Mouse (Mus musculus): ENCODE data around the gene Tmprss11g. TPM values are rescaled to one million over a fixed set of nuclear protein-coding genes. Genes with fewer than 3 reads are reported as not detected.

Tmprss11g gene
- polyA plus RNA-seq (2012; rRNA removed) (not detected in 2 replicates), polyA plus RNA-seq (2014; fragmentation: Nextera tagmentation; extraction: Ambion mirVana) (not detected in 2 replicates)

GRCm38 (mm10) chr5:86518500-86518899, at the start of gene Tmprss11g:
TSS of gene Tmprss11g (minus strand) at chr5:86518600.
- H3K27ac ChIP-seq = no peak within 1 kb of the TSS
- WGBS (ENCODE audit: insufficient replicate concordance) = 50% methylated on average over 9 of the region's 9 CpGs
- H3K4me2 ChIP-seq (ENCODE audit: low read depth) = no peak within 1 kb of the TSS
- no peak for TF ChIP-seq EP300 (IDR thresholded peaks at IDR 0.05; ENCODE audit: low read depth)
- TF ChIP-seq CTCF (IDR thresholded peaks at IDR 0.05; ENCODE audit: low read depth) = no peak
- H3K4me1 ChIP-seq (replicated peaks; ENCODE audit: control insufficient read depth in 2 of 2, insufficient read depth in 2 of 2, low read length in 1 of 2) = no peaks in the 10 kb centered on the region
- no peak within 1 kb of the TSS for H3K9ac ChIP-seq (replicated peaks)
- no peak within 1 kb of the TSS for H3K4me3 ChIP-seq (ENCODE audit: insufficient read depth in 1 of 2, low read depth in 2 of 2, low read length in 2 of 2)
- ATAC-seq (ENCODE audit: insufficient read depth) (no peak), DNase-seq (ENCODE audit: low read depth in 3 of 3, low spot score in 3 of 3) (no peak)
- no peaks in the 10 kb centered on the region for H3K9me3 ChIP-seq (ENCODE audit: control insufficient read depth, low read length)
- H3K36me3 ChIP-seq (replicated peaks; ENCODE audit: control insufficient read depth, insufficient read depth, low read depth) = no peaks in the 10 kb centered on the region
- no peaks in the 10 kb centered on the region for H3K27me3 ChIP-seq (ENCODE audit: control insufficient read depth, insufficient read depth, low read length)

- H3K4me1 ChIP-seq (replicated peaks; ENCODE audit: control insufficient read depth in 2 of 2, insufficient read depth in 2 of 2, low read length in 1 of 2) = no peaks in the 10 kb centered on the region
- no peak overlapping the region for H3K4me3 ChIP-seq (ENCODE audit: insufficient read depth in 1 of 2, low read depth in 2 of 2, low read length in 2 of 2)
- H3K9ac ChIP-seq (replicated peaks) = no peak overlapping the region
- DNase-seq (ENCODE audit: low read depth in 3 of 3, low spot score in 3 of 3) (no peak), ATAC-seq (ENCODE audit: insufficient read depth) (no peak)
- TF ChIP-seq CTCF (IDR thresholded peaks at IDR 0.05; ENCODE audit: low read depth) (no peak), EP300 (IDR thresholded peaks at IDR 0.05; ENCODE audit: low read depth) (no peak)
- H3K27me3 ChIP-seq (ENCODE audit: control insufficient read depth, insufficient read depth, low read length) = no peaks in the 10 kb centered on the region
- no peak overlapping the region for H3K4me2 ChIP-seq (ENCODE audit: low read depth)
- WGBS (ENCODE audit: insufficient replicate concordance) = 61% methylated on average over 2 of the region's 2 CpGs
- no peaks in the 10 kb centered on the region for H3K9me3 ChIP-seq (ENCODE audit: control insufficient read depth, low read length)
- no peaks in the 10 kb centered on the region for H3K36me3 ChIP-seq (replicated peaks; ENCODE audit: control insufficient read depth, insufficient read depth, low read depth)
- H3K27ac ChIP-seq = no peak overlapping the region
These were observed 28.3 kb upstream of the Tmprss11g start for GRCm38 (mm10) chr5:86546693-86547092.

GRCm38 (mm10) chr5:86540601-86541000, 22.2 kb upstream of the Tmprss11g start:
- Histone ChIP-seq H3K36me3 (replicated peaks; ENCODE audit: control insufficient read depth, insufficient read depth, low read depth) (no peaks in the 10 kb centered on the region), H3K4me2 (ENCODE audit: low read depth) (no peak overlapping the region), H3K9ac (replicated peaks) (no peak overlapping the region), H3K27ac (no peak overlapping the region), H3K27me3 (ENCODE audit: control insufficient read depth, insufficient read depth, low read length) (no peaks in the 10 kb centered on the region), H3K9me3 (ENCODE audit: control insufficient read depth, low read length) (no peaks in the 10 kb centered on the region), H3K4me1 (replicated peaks; ENCODE audit: control insufficient read depth in 2 of 2, insufficient read depth in 2 of 2, low read length in 1 of 2) (no peaks in the 10 kb centered on the region), H3K4me3 (ENCODE audit: insufficient read depth in 1 of 2, low read depth in 2 of 2, low read length in 2 of 2) (no peak overlapping the region)
- DNase-seq (ENCODE audit: low read depth in 3 of 3, low spot score in 3 of 3) = no peak
- TF ChIP-seq EP300 (IDR thresholded peaks at IDR 0.05; ENCODE audit: low read depth) = no peak
- no peak for TF ChIP-seq CTCF (IDR thresholded peaks at IDR 0.05; ENCODE audit: low read depth)
- 60% methylated on average over 3 of the region's 3 CpGs for WGBS (ENCODE audit: insufficient replicate concordance)
- ATAC-seq (ENCODE audit: insufficient read depth) = no peak

GRCm38 (mm10) chr5:86528725-86529124, 10.3 kb upstream of the Tmprss11g start:
- Histone ChIP-seq H3K4me3 (ENCODE audit: insufficient read depth in 1 of 2, low read depth in 2 of 2, low read length in 2 of 2) (no peak overlapping the region), H3K4me1 (replicated peaks; ENCODE audit: control insufficient read depth in 2 of 2, insufficient read depth in 2 of 2, low read length in 1 of 2) (no peaks in the 10 kb centered on the region), H3K27ac (no peak overlapping the region), H3K9ac (replicated peaks) (no peak overlapping the region), H3K27me3 (ENCODE audit: control insufficient read depth, insufficient read depth, low read length) (no peaks in the 10 kb centered on the region), H3K4me2 (ENCODE audit: low read depth) (no peak overlapping the region), H3K9me3 (ENCODE audit: control insufficient read depth, low read length) (no peaks in the 10 kb centered on the region), H3K36me3 (replicated peaks; ENCODE audit: control insufficient read depth, insufficient read depth, low read depth) (no peaks in the 10 kb centered on the region)
- ATAC-seq (ENCODE audit: insufficient read depth) (no peak), DNase-seq (ENCODE audit: low read depth in 3 of 3, low spot score in 3 of 3) (no peak)
- TF ChIP-seq EP300 (IDR thresholded peaks at IDR 0.05; ENCODE audit: low read depth) (no peak), CTCF (IDR thresholded peaks at IDR 0.05; ENCODE audit: low read depth) (no peak)
- WGBS (ENCODE audit: insufficient replicate concordance) = 61% methylated on average over 2 of the region's 2 CpGs

- DNase-seq (ENCODE audit: low read depth in 3 of 3, low spot score in 3 of 3) = no peak
- no peaks in the 10 kb centered on the region for H3K9me3 ChIP-seq (ENCODE audit: control insufficient read depth, low read length)
- H3K27ac ChIP-seq = no peak overlapping the region
- TF ChIP-seq CTCF (IDR thresholded peaks at IDR 0.05; ENCODE audit: low read depth) = no peak
- TF ChIP-seq EP300 (IDR thresholded peaks at IDR 0.05; ENCODE audit: low read depth) = no peak
- ATAC-seq (ENCODE audit: insufficient read depth) = no peak
- no peaks in the 10 kb centered on the region for H3K36me3 ChIP-seq (replicated peaks; ENCODE audit: control insufficient read depth, insufficient read depth, low read depth)
- 52% methylated on average over 5 of the region's 5 CpGs for WGBS (ENCODE audit: insufficient replicate concordance)
- no peaks in the 10 kb centered on the region for H3K4me1 ChIP-seq (replicated peaks; ENCODE audit: control insufficient read depth in 2 of 2, insufficient read depth in 2 of 2, low read length in 1 of 2)
- no peaks in the 10 kb centered on the region for H3K27me3 ChIP-seq (ENCODE audit: control insufficient read depth, insufficient read depth, low read length)
- no peak overlapping the region for H3K9ac ChIP-seq (replicated peaks)
- H3K4me3 ChIP-seq (ENCODE audit: insufficient read depth in 1 of 2, low read depth in 2 of 2, low read length in 2 of 2) = no peak overlapping the region
- no peak overlapping the region for H3K4me2 ChIP-seq (ENCODE audit: low read depth)
These were observed 6.9 kb downstream of the Tmprss11g start for GRCm38 (mm10) chr5:86511538-86511937.

Measured in liver, embryonic 14.5 days (tissue).